Mouse (Mus musculus) neural tube, embryonic 12.5 days (tissue): ENCODE measurements at regions not wholly inside any gene's neighbourhood (a gene's known extent, or its start where the extent isn't known, plus 50 kb on each side); places are given as distances from the start of the nearest gene placed in this dataset.

Experiments used
- ATAC-seq: fragments of 200-750 bp; cut with Nextera tagmentation; 2 replicates; pipeline ENCODE4 v1.8.0; 2017; ENCODE audit warnings: low read depth, mild to moderate bottlenecking, moderate TSS enrichment, moderate library complexity; ENCODE audit not compliant: low FRiP score
- H3K27ac ChIP-seq: fragments of 300-500 bp; sonication (generic); 2 replicates; pipeline ENCODE4 v1.5.1; 2016
- H3K27me3 ChIP-seq: fragments of 300-500 bp; sonication (generic); replicated peaks from 2 replicates; pipeline ENCODE4 v1.6.1; 2016; ENCODE audit warnings: mild to moderate bottlenecking
- H3K36me3 ChIP-seq: fragments of 300-500 bp; sonication (generic); 2 replicates; pipeline ENCODE4 v1.6.1; 2016; ENCODE audit warnings: mild to moderate bottlenecking
- H3K4me1 ChIP-seq: fragments of 300-500 bp; sonication (generic); 2 replicates; pipeline ENCODE4 v1.6.1; 2016
- H3K4me2 ChIP-seq: fragments of 300-500 bp; sonication (generic); replicated peaks from 2 replicates; pipeline ENCODE4 v1.6.1; 2016; ENCODE audit warnings: mild to moderate bottlenecking
- H3K4me3 ChIP-seq: fragments of 300-500 bp; sonication (generic); 2 replicates; pipeline ENCODE4 v1.5.1; 2016
- H3K9ac ChIP-seq: fragments of 300-500 bp; sonication (generic); 2 replicates; pipeline ENCODE4 v1.6.1; 2016; ENCODE audit warnings: mild to moderate bottlenecking
- H3K9me3 ChIP-seq: fragments of 300-500 bp; sonication (generic); 2 replicates; pipeline ENCODE4 v1.6.1; 2016; ENCODE audit warnings: mild to moderate bottlenecking
- WGBS: fragments of 180-500 bp; shearing (Covaris S2); methylation state at CpG from one replicate; pipeline ENCODE4 v1.1.7; 2016; 5-methylcytosine and 5-hydroxymethylcytosine counted together

DNA sequence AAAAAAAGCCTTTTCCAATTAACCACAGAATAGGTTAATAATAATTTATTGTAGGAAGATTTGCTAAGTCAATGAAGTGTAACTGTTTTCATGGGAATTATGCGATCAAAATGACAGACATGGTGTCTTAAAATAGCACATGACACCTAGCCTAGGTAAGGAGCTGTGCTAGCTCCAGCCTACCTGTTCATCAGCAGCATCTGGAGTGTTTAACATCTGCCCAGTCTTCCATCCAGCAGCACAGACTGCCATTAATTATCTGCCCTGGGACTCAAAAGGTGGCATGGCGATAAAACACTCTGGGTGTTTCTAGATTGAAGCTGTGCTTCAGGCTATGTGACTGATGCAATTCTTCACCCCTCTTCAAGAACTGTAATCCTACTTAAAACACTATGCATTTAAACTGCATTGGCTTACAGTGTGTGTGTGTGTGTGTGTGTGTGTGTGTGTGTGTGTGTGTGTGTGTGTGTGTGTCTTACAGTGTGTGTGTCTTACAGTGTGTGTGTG lies 296.4 kb downstream of the Rnd3 start:
- no peak overlapping the region for H3K27ac ChIP-seq
- H3K27me3 ChIP-seq, result no peaks in the 10 kb centered on the region
- no peaks in the 10 kb centered on the region for H3K36me3 ChIP-seq
- no peak overlapping the region for H3K4me2 ChIP-seq
- H3K9ac ChIP-seq, result no peak overlapping the region
- 68% methylated on average over 2 of the region's 2 CpGs for WGBS
- 0 out of 2 replicates have a peak, but pooled peaks have one; percentile 13 for ATAC-seq
- H3K4me1 ChIP-seq, result peaks cover 8% of the 10 kb centered on the region
- no peaks in the 10 kb centered on the region for H3K9me3 ChIP-seq
- no peak overlapping the region for H3K4me3 ChIP-seq

DNA sequence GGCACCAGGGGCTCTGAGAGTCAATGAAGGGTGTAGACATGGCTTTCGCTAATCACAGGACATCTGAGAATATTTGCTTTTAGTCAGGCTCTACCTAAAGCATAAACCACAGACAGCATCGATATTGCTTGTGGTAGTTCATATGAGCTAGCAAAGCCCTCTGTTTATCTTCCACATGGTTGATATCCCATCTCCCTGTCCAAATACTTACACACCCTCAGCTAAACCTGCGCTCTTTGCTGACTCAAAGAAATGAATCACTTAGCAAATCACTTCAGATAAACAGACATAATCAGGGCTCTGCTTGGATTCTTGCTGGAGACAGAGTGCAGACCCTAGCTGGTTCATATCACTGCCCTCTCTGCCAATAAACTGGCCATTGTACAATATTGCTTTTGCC lies 298.8 kb downstream of the Rnd3 start:
- H3K4me1 ChIP-seq, result peaks cover 8% of the 10 kb centered on the region
- no peak overlapping the region for H3K9ac ChIP-seq

DNA sequence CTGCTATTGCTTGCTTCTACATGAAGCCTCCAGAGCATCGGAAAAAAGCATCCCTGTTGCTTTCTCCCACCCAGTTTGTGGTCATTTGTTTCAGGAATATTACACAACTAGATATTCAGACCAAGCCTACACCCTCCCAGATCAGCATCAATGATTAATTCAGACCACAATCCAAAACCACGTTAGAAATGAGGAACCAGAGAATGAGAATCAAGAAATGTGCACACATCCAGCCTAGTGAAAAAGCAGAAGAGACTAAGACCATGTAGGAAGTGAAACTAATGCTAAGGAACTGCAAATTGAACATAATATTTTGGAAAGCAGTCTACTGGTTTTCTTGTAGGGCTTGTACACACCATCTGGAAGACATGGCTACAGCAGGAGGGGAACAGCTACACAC lies 307.0 kb downstream of the Rnd3 start:
- no peak for ATAC-seq
- no peaks in the 10 kb centered on the region for H3K9me3 ChIP-seq
- no peaks in the 10 kb centered on the region for H3K27me3 ChIP-seq
- no peak overlapping the region for H3K9ac ChIP-seq
- WGBS, result 76% methylated on average over 2 of the region's 2 CpGs
- no peaks in the 10 kb centered on the region for H3K4me1 ChIP-seq
- no peak overlapping the region for H3K4me3 ChIP-seq
- H3K4me2 ChIP-seq, result no peak overlapping the region
- H3K36me3 ChIP-seq, result no peaks in the 10 kb centered on the region
- no peak overlapping the region for H3K27ac ChIP-seq

More for the DNA sequence above, 298.8 kb downstream of the Rnd3 start:
- Histone ChIP-seq H3K9me3 (no peaks in the 10 kb centered on the region), H3K27me3 (no peaks in the 10 kb centered on the region), H3K27ac (no peak overlapping the region), H3K4me3 (no peak overlapping the region), H3K4me2 (no peak overlapping the region), H3K36me3 (no peaks in the 10 kb centered on the region)
- 94% methylated on average over 3 of the region's 3 CpGs for WGBS
- ATAC-seq, result no peak

DNA sequence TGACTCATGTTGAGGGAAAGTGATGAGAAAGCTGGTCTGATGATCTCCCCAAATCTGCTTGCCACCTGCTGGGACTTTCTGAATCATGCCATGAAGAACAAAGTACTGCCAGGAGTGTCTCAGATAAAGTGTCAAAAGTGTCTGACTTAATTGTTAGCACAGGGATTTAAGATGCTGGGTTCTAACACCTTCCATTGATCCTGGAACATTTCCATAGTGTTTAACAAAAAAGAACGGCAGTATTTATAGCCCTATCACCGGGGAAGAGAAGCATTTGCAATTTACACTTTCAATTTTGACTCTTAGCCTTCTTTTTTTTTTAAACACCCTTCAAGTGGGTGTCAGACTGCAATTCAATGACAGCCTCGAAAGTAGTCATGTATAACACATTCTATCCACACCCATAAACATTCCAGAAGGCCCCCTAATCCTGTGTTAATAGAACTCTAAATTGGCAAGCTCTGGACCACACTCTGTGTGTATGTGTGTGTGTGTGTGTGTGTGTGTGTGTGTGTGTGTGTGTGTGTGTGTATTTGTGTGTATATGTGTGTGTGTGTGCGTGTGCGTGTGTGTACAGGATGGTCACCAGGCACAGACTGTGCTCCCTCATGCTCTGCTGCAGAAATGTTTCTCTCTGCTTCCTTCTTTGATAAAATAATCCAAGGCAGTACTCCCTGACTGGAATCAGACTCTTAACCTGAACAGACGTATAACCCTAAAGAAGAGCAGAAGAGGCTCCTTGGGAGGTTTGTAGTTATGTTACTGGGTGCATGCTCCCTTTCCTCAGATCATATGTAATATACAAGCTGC lies 313.2 kb downstream of the Rnd3 start:
- no peak overlapping the region for H3K27ac ChIP-seq
- no peak overlapping the region for H3K9ac ChIP-seq
- H3K9me3 ChIP-seq, result no peaks in the 10 kb centered on the region
- no peaks in the 10 kb centered on the region for H3K27me3 ChIP-seq
- WGBS, result 60% methylated on average over 6 of the region's 6 CpGs
- no peaks in the 10 kb centered on the region for H3K36me3 ChIP-seq
- H3K4me3 ChIP-seq, result no peak overlapping the region
- no peaks in the 10 kb centered on the region for H3K4me1 ChIP-seq
- no peak overlapping the region for H3K4me2 ChIP-seq
- no peak for ATAC-seq

DNA sequence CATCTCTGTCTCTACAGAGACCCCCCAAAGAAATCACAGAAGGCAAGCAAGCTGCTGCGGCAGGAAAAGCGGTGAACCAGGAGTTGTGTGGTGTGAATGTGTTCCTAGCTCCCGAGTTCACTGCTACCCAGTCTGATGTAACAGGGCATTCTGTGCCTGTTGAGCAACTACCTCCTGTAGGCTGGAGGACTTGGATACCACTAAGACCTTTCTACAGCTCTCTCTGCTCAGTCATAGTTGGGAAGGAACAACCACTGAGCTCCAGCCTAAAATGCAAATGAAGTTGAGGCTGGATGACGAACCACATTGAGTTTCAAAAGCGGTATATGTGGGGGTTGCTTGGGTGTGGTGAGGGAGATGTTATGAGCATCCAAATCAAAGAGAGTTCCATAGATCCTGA lies 315.1 kb downstream of the Rnd3 start:
- Histone ChIP-seq H3K9me3 (no peaks in the 10 kb centered on the region), H3K36me3 (no peaks in the 10 kb centered on the region), H3K4me3 (no peak overlapping the region), H3K4me2 (no peak overlapping the region), H3K9ac (no peak overlapping the region), H3K27ac (no peak overlapping the region), H3K4me1 (no peaks in the 10 kb centered on the region), H3K27me3 (no peaks in the 10 kb centered on the region)
- ATAC-seq, result no peak
- 95% methylated on average over 5 of the region's 5 CpGs for WGBS

DNA sequence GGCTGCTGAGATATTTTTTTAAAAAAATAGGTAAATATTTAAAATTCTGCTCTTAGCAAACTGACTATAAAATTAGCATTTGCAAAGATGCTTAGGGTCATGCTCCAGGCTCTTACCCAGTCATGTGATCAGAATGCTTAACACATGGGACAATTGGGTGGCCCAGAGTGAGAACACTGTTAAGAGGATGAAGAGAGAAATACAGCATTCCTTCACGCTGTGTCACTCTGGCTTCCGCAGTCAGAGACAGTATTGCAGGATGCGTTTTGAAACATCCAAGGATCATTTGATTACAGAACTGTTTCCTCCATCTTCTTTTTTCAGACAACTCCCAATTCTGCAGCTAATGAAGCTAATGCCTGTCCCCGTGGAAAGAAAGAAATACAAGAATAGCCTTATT lies 316.4 kb downstream of the Rnd3 start:
- 69% methylated on average over 4 of the region's 4 CpGs for WGBS
- H3K4me2 ChIP-seq, result no peak overlapping the region
- H3K27me3 ChIP-seq, result no peaks in the 10 kb centered on the region
- H3K27ac ChIP-seq, result no peak overlapping the region
- no peaks in the 10 kb centered on the region for H3K9me3 ChIP-seq
- H3K4me1 ChIP-seq, result no peaks in the 10 kb centered on the region
- no peak overlapping the region for H3K4me3 ChIP-seq
- no peaks in the 10 kb centered on the region for H3K36me3 ChIP-seq
- ATAC-seq, result no peak
- no peak overlapping the region for H3K9ac ChIP-seq

DNA sequence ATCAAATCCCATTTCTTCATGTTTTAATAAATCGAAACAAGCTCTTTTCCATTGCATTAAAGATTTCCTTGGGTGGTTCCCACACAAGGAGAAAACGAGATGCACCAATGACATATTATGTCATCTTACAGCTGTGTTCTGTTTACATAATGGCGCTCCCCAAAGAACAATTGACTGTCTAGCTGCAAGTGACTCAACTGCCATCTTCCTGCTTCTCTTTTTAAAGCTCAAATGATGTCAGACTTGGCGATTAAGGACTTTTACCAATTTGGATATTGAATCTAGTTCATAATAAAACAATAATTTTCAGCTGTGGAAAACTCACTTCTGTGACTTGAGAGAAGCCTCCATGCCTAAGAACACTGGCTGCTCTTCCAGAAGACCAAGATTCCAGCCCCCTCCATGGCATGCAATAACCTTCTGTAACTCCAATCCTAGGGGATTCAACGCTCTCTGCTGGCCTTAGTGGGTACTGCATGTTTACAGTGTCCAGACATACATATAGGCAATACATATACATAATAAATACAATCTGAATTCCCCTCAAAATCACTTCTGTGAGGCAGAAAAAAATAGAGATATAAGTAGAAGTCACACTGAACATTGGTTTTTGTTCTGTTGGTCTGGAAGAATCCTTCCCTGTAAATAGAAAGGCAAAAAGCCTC lies 318.7 kb downstream of the Rnd3 start:
- Histone ChIP-seq H3K4me1 (no peaks in the 10 kb centered on the region), H3K9ac (no peak overlapping the region), H3K36me3 (no peaks in the 10 kb centered on the region), H3K9me3 (no peaks in the 10 kb centered on the region), H3K4me3 (no peak overlapping the region), H3K4me2 (no peak overlapping the region), H3K27ac (no peak overlapping the region), H3K27me3 (no peaks in the 10 kb centered on the region)
- WGBS, result 75% methylated on average over 5 of the region's 5 CpGs
- ATAC-seq, result no peak

DNA sequence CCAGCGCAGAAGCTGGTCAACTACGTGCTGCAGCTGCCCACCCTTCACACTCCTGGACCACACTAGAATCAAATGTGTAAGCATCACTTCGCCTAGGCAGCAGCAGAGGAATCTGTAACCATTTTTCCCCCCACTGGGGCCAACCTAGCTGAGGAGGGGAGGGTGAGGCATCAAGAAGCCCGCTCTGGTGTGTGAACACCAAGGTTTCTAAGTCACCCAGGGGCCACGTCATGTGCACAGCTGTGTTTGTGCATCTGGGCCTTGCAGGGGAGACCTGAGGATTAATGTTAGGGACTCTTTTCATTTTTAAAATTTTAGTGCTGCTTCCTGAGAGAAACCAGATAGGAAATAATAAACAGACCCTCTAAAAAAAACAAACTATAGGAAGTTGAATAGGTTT lies 321.8 kb downstream of the Rnd3 start:
- H3K36me3 ChIP-seq, result no peaks in the 10 kb centered on the region
- no peaks in the 10 kb centered on the region for H3K4me1 ChIP-seq
- no peak overlapping the region for H3K9ac ChIP-seq
- no peak overlapping the region for H3K4me2 ChIP-seq
- WGBS, result 72% methylated on average over 5 of the region's 5 CpGs
- no peaks in the 10 kb centered on the region for H3K9me3 ChIP-seq
- no peaks in the 10 kb centered on the region for H3K27me3 ChIP-seq
- no peak for ATAC-seq
- H3K27ac ChIP-seq, result no peak overlapping the region
- H3K4me3 ChIP-seq, result no peak overlapping the region

DNA sequence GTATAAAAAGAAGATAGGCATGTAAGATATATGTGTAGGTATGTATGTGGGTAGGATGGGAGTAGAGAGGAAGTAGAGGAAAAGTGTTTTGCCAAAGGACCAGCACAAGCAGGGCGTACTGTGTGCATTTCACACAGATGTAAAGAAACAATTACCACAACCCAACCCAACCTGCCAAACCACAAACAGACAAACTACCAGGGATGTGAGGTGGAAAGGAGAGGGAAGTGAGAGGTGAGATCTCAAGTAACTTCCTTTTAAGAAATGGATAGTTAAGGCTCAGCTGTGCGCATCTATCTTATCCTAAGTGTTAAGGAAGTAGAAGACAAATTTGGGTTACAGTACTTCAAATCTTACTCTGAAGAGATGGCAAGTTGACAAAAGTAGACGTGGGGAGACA lies 322.4 kb downstream of the Rnd3 start:
- Histone ChIP-seq H3K4me3 (no peak overlapping the region), H3K9me3 (no peaks in the 10 kb centered on the region), H3K9ac (no peak overlapping the region), H3K36me3 (no peaks in the 10 kb centered on the region), H3K4me1 (no peaks in the 10 kb centered on the region), H3K27me3 (no peaks in the 10 kb centered on the region), H3K27ac (no peak overlapping the region), H3K4me2 (no peak overlapping the region)
- 86% methylated on average over 3 of the region's 3 CpGs for WGBS
- no peak for ATAC-seq

DNA sequence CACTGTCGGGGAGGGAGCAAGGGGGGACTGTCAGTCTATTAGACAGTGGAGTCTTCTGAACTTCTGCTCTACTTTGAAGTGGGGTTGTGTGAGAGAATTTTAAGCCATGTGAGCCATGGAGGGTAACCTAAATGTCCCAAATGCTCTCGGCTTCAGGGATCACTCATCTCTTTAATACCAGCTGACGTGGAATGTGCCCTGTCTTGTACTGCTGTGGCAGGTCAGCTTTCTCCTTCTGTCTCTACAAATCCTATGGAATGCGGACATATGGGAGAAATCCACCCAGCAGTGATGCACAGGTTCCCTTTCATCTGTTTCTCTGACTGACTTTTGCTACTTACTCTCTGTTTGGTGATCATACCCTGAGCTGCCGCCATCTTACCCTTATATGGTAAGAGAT lies 323.3 kb downstream of the Rnd3 start:
- Histone ChIP-seq H3K9me3 (no peaks in the 10 kb centered on the region), H3K4me3 (no peak overlapping the region), H3K4me2 (no peak overlapping the region), H3K9ac (no peak overlapping the region), H3K27ac (no peak overlapping the region), H3K4me1 (no peaks in the 10 kb centered on the region), H3K36me3 (no peaks in the 10 kb centered on the region), H3K27me3 (no peaks in the 10 kb centered on the region)
- WGBS, result 89% methylated on average over 5 of the region's 5 CpGs
- ATAC-seq, result no peak

DNA sequence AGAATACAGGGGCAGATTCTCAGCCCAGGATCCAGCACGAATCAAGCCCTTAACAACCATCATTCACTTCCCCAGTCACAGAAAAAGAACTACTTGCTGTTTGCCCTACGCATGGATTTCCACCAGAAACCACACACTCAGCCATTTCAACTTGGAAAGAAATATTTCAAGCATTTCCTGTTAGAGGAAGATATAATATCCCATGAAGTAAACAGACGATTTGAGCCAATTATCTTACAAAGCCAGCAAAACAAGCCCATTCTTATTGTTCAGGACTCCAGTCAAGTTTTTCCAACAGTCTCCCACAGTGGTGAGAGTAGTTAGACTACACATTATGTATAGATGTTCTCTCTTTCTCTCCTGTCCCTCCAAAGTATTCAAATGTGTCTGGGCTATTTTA lies 324.1 kb downstream of the Rnd3 start:
- Histone ChIP-seq H3K4me1 (no peaks in the 10 kb centered on the region), H3K4me3 (no peak overlapping the region), H3K27ac (no peak overlapping the region), H3K9ac (no peak overlapping the region), H3K4me2 (no peak overlapping the region), H3K27me3 (no peaks in the 10 kb centered on the region), H3K9me3 (no peaks in the 10 kb centered on the region), H3K36me3 (no peaks in the 10 kb centered on the region)
- WGBS, result 72% methylated on average over 3 of the region's 3 CpGs
- ATAC-seq, result no peak

DNA sequence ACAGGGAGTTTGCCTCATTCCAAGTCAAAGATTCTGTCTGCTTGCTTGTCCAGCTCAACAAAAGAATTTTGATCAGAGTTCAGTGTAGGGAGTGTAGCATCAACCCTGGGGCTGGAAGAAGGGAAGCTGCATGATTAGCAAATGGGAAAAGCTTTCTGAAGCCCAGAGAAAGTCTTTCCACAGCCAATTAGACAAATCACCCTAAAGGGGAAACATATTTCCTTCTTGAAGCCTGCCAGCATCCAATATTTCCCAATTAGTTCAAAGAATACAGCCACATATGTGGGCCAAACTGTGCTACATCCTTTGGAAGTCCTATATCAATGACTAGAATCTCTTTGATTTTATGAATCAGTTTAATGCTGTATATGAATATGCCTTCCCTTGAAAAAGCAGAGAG lies 326.2 kb downstream of the Rnd3 start:
- no peak overlapping the region for H3K27ac ChIP-seq
- H3K36me3 ChIP-seq, result no peaks in the 10 kb centered on the region
- H3K27me3 ChIP-seq, result no peaks in the 10 kb centered on the region

DNA sequence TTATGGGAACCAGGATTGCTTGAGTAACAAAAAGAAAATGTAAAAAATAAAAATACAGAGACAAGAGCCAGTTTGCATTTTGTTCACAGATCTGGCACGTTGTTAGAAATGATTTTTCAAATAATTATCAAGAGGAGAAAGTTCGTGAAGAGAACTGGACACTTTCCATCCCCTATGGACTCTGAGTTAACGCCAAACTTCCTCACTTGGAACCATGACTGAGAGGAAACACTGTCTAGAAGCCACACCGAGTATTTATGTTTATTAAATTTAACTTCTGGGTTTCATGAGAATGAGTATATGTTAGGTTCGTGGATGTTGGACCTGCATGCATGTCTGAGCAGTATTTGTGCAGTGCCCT lies 329.6 kb downstream of the Rnd3 start:
- 89% methylated on average over 5 of the region's 5 CpGs for WGBS
- no peak overlapping the region for H3K27ac ChIP-seq
- no peak for ATAC-seq
- no peaks in the 10 kb centered on the region for H3K36me3 ChIP-seq
- no peak overlapping the region for H3K9ac ChIP-seq
- no peak overlapping the region for H3K4me3 ChIP-seq
- H3K4me1 ChIP-seq, result no peaks in the 10 kb centered on the region
- no peak overlapping the region for H3K4me2 ChIP-seq
- no peaks in the 10 kb centered on the region for H3K9me3 ChIP-seq
- H3K27me3 ChIP-seq, result no peaks in the 10 kb centered on the region

More for the DNA sequence above, 326.2 kb downstream of the Rnd3 start:
- ATAC-seq, result no peak
- no peaks in the 10 kb centered on the region for H3K9me3 ChIP-seq
- no peak overlapping the region for H3K4me2 ChIP-seq
- H3K9ac ChIP-seq, result no peak overlapping the region
- H3K4me3 ChIP-seq, result no peak overlapping the region
- no peaks in the 10 kb centered on the region for H3K4me1 ChIP-seq
